Mouse (Mus musculus): ENCODE results near the gene Tmem266. TPM values are rescaled to one million over a fixed set of nuclear protein-coding genes. Genes with fewer than 3 reads are reported as not detected.

The Tmem266 gene
- polyA plus RNA-seq, 1 experiment = not detected

DNA sequence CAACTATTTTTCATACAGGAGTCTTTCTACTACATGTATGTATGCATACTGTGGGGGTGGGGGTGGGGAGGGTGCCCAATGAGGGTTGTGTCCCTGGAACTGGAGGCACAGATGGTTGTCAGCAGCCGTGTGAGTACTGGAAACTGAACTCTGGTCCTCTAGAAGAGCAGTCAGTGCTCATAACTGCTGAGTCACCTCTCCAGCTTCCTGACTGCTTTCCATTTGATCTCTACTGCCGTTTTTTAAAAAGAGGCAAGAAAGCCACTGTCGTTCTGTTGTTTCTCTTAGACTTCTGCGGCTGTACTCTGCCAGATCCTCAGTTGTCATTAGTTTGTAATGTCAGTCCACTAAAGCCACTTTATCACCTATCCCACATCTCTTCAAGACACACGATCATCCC, 19.2 kb upstream of the Tmem266 start:
- no peak overlapping the region for H3K4me3 ChIP-seq (ENCODE audit: insufficient read depth, low read length)
- H3K4me1 ChIP-seq (ENCODE audit: control insufficient read depth, insufficient read depth, low read length) = peaks cover 47% of the 10 kb centered on the region
- no peak for TF ChIP-seq CTCF (IDR thresholded peaks at IDR 0.05; ENCODE audit: low read depth, low read length)
- TF ChIP-seq POLR2A (IDR thresholded peaks at IDR 0.05; ENCODE audit: borderline replicate concordance, low read depth, low read length) = no peak
- peak overlapping the region; percentile 97 for H3K27ac ChIP-seq (ENCODE audit: insufficient read depth, low read depth, low read length)

DNA sequence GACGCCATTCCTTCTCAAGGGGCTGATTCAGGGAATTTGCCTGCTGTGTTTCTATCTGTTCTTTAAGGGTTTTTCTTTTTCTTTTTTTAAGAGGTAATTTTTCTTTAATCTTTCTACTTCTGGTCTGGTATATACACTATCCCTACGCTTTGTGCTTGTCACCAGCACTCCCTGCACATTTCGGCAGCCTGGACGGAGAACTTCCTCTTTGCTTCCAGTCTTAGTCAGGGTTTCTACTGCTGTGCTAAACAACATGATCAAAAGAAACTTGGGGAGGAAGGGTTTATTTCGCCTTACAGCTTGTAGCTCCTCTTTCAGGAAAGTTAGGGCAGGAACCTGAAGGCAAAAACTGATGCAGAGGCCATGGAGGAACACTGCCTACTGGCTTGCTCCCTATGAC, 18.3 kb upstream of the Tmem266 start:
- Histone ChIP-seq H3K27ac (ENCODE audit: insufficient read depth, low read depth, low read length) (peak overlapping the region; percentile 97), H3K4me3 (ENCODE audit: insufficient read depth, low read length) (no peak overlapping the region), H3K4me1 (ENCODE audit: control insufficient read depth, insufficient read depth, low read length) (peaks cover 47% of the 10 kb centered on the region)
- TF ChIP-seq CTCF (IDR thresholded peaks at IDR 0.05; ENCODE audit: low read depth, low read length) = no peak
- TF ChIP-seq POLR2A (IDR thresholded peaks at IDR 0.05; ENCODE audit: borderline replicate concordance, low read depth, low read length) = no peak

DNA sequence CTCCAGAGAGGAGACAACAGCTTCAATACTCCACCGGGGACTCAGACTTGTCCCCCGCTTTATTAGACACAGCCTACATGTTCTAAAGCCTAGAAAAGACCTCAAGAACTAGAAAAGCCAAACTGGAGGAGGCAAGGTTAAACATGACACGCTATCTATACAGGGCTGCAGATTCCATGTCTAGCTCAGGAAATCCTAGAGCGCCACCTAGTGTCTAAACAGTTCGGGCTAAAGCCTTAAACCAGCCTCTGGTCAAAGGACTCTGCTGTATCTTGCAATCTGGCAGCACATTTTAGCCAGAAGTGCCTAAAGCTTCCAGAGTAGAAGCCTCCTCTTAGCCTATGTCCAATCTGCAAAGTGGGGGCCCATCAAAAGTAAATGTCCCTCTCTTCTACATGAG, 15.2 kb upstream of the Tmem266 start:
- Histone ChIP-seq H3K4me1 (ENCODE audit: control insufficient read depth, insufficient read depth, low read length) (peaks cover 41% of the 10 kb centered on the region), H3K27ac (ENCODE audit: insufficient read depth, low read depth, low read length) (peak overlapping the region; percentile 97), H3K4me3 (ENCODE audit: insufficient read depth, low read length) (no peak overlapping the region)
- no peak for TF ChIP-seq POLR2A (IDR thresholded peaks at IDR 0.05; ENCODE audit: borderline replicate concordance, low read depth, low read length)
- TF ChIP-seq CTCF (IDR thresholded peaks at IDR 0.05; ENCODE audit: low read depth, low read length) = no peak

DNA sequence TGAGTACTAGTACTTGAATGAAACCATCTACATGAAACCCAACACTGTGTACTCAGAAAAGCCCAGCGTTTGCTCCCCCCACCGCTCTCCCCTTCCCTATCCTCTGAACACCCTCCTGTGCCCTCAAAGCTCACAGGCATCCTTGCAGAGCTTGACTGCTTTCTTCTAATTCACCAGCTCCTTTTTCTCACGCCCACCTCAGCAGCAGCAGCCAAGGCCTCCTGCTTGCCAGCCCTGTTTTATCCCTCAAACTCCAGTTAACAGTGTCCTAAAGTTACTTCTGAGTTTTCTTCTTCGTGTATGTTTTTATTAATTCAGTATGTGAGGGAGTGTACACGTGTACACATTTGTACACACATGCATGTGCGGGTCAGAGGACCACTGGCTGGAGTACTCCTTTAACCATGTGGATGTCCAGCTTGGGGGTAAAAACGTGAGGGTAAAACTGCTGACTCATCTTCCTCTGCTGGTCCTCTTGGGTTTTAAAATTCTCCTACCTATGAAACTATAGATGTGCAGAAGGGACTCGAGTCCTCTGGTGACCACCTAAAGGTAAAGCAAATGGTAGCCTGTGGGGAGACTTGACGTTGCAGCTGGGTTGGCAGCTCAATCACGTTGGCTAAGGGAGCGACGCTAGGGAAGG, 13.0 kb upstream of the Tmem266 start:
- Histone ChIP-seq H3K27ac (ENCODE audit: insufficient read depth, low read depth, low read length) (no peak overlapping the region), H3K4me1 (ENCODE audit: control insufficient read depth, insufficient read depth, low read length) (peaks cover 26% of the 10 kb centered on the region)
- TF ChIP-seq POLR2A (IDR thresholded peaks at IDR 0.05; ENCODE audit: borderline replicate concordance, low read depth, low read length) (no peak), CTCF (IDR thresholded peaks at IDR 0.05; ENCODE audit: low read depth, low read length) (no peak)

DNA sequence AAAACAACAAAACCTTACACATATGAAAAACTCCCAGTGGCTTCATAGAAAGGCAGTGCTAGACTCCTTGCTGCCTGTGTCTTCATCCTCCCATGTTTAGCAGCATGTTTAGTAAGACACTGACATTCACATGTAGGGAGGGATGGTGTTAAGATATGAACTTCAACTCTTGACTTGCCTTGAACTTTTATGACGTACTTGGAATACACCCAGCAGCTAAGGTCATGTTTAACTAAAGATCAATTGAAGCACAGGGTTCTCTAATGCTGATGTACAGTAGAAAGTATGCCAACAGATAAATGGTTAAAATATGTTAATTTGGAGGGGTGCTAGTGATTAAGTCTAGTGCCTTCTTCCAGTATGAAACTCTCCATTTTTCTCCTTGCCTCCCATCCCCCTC, 4.1 kb upstream of the Tmem266 start:
- Histone ChIP-seq H3K27ac (ENCODE audit: insufficient read depth, low read depth, low read length) (no peak overlapping the region), H3K4me1 (ENCODE audit: control insufficient read depth, insufficient read depth, low read length) (no peaks in the 10 kb centered on the region), H3K4me3 (ENCODE audit: insufficient read depth, low read length) (no peak overlapping the region)
- TF ChIP-seq POLR2A (IDR thresholded peaks at IDR 0.05; ENCODE audit: borderline replicate concordance, low read depth, low read length) = no peak
- no peak for TF ChIP-seq CTCF (IDR thresholded peaks at IDR 0.05; ENCODE audit: low read depth, low read length)

More for the DNA sequence above, 13.0 kb upstream of the Tmem266 start:
- no peak overlapping the region for H3K4me3 ChIP-seq (ENCODE audit: insufficient read depth, low read length)

DNA sequence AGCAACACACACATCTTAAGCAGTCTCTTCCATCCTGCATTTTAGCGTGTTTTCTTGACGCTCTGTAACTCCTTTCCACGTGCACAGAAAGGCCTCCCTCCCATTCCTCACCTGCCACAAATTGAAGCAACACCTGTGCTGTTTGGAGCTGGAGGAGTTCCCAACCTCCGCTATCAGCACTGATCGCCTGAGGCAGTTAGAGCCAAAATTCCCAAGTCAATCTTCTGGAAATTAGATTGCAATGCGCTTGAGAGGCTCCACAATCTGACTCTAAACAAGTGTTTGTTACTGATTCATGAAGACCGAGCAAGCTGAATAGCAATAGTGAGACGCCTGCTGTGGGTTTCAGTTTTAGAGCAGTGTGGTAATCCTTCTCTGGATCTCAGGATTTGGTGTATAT, 2.6 kb upstream of the Tmem266 start:
- TF ChIP-seq POLR2A (IDR thresholded peaks at IDR 0.05; ENCODE audit: borderline replicate concordance, low read depth, low read length) = no peak
- TF ChIP-seq CTCF (IDR thresholded peaks at IDR 0.05; ENCODE audit: low read depth, low read length) = no peak
- Histone ChIP-seq H3K4me1 (ENCODE audit: control insufficient read depth, insufficient read depth, low read length) (no peaks in the 10 kb centered on the region), H3K27ac (ENCODE audit: insufficient read depth, low read depth, low read length) (no peak overlapping the region), H3K4me3 (ENCODE audit: insufficient read depth, low read length) (no peak overlapping the region)

DNA sequence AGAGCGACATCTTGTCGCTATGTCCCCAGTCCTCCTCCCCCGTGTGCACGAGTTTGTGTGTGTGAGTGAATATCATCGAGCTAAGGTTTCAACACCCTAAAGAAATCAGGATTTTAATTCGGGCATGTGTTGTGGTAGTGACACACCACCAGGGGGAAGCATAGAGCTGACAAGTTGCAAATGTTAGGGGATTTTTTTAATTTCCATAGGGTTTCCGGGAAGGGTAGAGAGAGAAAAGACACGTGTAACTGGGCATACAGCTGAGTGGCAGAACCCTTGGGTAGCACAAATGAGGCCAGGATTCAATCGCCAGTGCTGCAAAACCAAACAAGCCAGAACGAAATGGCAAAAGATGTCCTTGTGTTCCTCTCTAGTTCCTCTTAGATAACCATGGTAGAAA, 2.2 kb upstream of the Tmem266 start:
- no peak overlapping the region for H3K27ac ChIP-seq (ENCODE audit: insufficient read depth, low read depth, low read length)
- H3K4me1 ChIP-seq (ENCODE audit: control insufficient read depth, insufficient read depth, low read length) = no peaks in the 10 kb centered on the region
- TF ChIP-seq POLR2A (IDR thresholded peaks at IDR 0.05; ENCODE audit: borderline replicate concordance, low read depth, low read length) = no peak
- TF ChIP-seq CTCF (IDR thresholded peaks at IDR 0.05; ENCODE audit: low read depth, low read length) = no peak
- no peak overlapping the region for H3K4me3 ChIP-seq (ENCODE audit: insufficient read depth, low read length)

DNA sequence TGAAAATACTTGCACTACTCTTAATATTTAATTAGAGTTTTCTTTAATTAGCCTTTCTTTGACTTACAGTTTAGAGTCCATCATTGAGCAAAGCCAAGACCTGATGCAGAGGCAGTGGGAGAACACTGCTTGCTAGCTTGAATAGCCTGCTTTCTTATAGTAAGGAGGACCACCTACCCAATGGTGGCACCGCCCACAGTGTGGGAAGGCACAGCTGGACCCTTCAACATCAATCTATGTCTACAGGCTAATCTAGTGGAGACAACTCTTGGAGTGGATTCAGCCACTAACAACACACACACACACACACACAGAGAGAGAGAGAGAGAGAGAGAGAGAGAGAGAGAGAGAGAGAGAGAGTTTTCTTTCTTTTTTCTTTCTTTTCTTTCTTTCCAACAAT, 1.7 kb upstream of the Tmem266 start:
- Histone ChIP-seq H3K4me1 (ENCODE audit: control insufficient read depth, insufficient read depth, low read length) (no peaks in the 10 kb centered on the region), H3K4me3 (ENCODE audit: insufficient read depth, low read length) (no peak overlapping the region), H3K27ac (ENCODE audit: insufficient read depth, low read depth, low read length) (no peak overlapping the region)
- TF ChIP-seq POLR2A (IDR thresholded peaks at IDR 0.05; ENCODE audit: borderline replicate concordance, low read depth, low read length) = no peak
- TF ChIP-seq CTCF (IDR thresholded peaks at IDR 0.05; ENCODE audit: low read depth, low read length) = no peak

DNA sequence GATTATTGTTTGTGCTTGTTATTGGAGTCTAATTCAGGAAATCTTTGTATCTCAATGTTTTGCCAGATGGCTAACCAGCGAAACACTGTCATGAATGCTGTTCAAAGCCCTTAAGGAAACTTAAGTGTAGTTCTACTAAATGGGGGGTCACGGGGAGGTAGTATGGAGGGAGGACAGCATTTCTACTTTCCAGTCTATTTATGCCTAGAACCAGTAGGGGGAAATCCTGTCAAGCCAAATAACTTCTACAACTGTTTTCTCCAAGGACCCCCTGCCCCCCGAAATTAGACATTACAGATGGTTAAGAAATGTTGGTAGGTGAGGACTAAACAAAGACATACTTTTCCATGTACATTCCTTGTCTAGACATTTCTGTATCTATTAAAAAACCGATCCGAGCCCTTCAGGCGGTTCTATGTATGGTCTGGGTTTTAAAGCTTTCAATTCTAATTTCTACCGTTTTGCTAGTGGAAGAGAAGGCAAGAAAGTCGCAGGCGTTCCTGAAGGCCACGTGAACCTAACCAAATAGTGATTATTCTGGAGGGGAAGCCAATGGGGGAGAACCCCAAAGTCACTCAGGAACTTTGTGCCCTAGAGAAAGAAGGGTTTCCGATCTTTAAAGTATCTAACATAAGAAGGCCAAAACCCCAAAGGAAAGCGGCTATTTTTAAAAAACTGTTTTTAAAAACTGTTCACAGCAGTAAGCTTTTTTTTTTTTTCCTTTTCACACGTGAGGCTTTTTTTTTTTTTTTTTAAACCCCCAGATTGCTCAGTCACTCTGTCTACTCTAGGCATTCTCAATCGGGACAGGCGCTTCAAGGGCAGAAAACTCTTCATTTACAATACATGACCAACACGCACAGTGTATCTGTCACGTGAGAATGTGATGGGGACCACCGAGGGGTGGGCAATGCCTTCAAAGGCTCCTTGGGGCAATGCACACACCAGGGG, 874 bp upstream of the Tmem266 start:
- Histone ChIP-seq H3K27ac (ENCODE audit: insufficient read depth, low read depth, low read length) (no peak overlapping the region), H3K4me1 (ENCODE audit: control insufficient read depth, insufficient read depth, low read length) (no peaks in the 10 kb centered on the region), H3K4me3 (ENCODE audit: insufficient read depth, low read length) (peak overlapping the region; percentile 95)
- TF ChIP-seq POLR2A (IDR thresholded peaks at IDR 0.05; ENCODE audit: borderline replicate concordance, low read depth, low read length) (no peak), CTCF (IDR thresholded peaks at IDR 0.05; ENCODE audit: low read depth, low read length) (no peak)

DNA sequence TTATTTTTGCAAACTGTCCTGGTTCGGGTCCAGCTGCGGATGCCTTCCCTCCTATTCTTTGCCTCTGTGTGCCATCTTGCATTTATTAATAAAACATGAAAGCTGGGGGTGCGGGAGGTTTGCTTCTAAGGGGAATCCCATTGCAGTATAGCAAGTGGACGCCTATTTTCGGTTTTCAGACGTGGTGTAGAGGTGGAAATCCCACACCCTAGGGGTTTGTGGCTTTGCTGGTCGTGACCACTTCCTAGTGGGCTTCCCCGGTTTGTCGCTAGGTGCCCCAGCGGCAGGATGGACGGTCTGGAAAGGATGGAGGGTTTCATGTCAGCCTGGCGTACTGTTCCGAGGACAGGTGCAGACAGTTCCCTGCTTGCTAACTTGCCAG, 512 bp downstream of the Tmem266 start:
- TF ChIP-seq POLR2A (IDR thresholded peaks at IDR 0.05; ENCODE audit: borderline replicate concordance, low read depth, low read length) (no peak), CTCF (IDR thresholded peaks at IDR 0.05; ENCODE audit: low read depth, low read length) (no peak)
- Histone ChIP-seq H3K4me1 (ENCODE audit: control insufficient read depth, insufficient read depth, low read length) (no peaks in the 10 kb centered on the region), H3K27ac (ENCODE audit: insufficient read depth, low read depth, low read length) (no peak overlapping the region), H3K4me3 (ENCODE audit: insufficient read depth, low read length) (peak overlapping the region; percentile 95)

Data from bone marrow macrophage, adult 2 months (primary cell).